Mouse (Mus musculus): Measurements from ENCODE around the gene Faim. TPM values are rescaled to one million over a fixed set of nuclear protein-coding genes. Genes with fewer than 3 reads are reported as not detected.

Gene Faim
- 87.3 and 91.8 TPM in 2 replicates for polyA plus RNA-seq (2014; fragmentation: Nextera tagmentation; extraction: Ambion mirVana)

- Histone ChIP-seq H3K9me3 (ENCODE audit: control insufficient read depth, low read length) (no peaks in the 10 kb centered on the region), H3K36me3 (ENCODE audit: control insufficient read depth, insufficient read depth, low read length) (no peaks in the 10 kb centered on the region), H3K4me2 (peak within 1 kb of the TSS; percentile 85), H3K27ac (ENCODE audit: low read depth, low read length) (peak within 1 kb of the TSS; percentile 60), H3K4me1 (ENCODE audit: control insufficient read depth, insufficient read depth, low read length) (peaks cover 6% of the 10 kb centered on the region), H3K9ac (ENCODE audit: low read length) (peak within 1 kb of the TSS; percentile 75), H3K27me3 (ENCODE audit: control insufficient read depth, insufficient read depth, low read length) (peaks cover 2% of the 10 kb centered on the region; the same call in 1 of the 2 replicates), H3K4me3 (ENCODE audit: low read depth, low read length) (peak within 1 kb of the TSS; percentile 78)
- peak; percentile 100 for DNase-seq (ENCODE audit: low spot score, missing footprints)
- under 1% methylated on average over 45 of the region's 45 CpGs for WGBS
- ATAC-seq (ENCODE audit: low FRiP score), result peak; percentile 99
These were observed at the start of gene Faim for GRCm38 (mm10) chr9:98985800-98986475. TSS of gene Faim (plus strand) at chr9:98986373.

GRCm38 (mm10) chr9:98939290-98939689, 46.9 kb upstream of the Faim start:
- ATAC-seq (ENCODE audit: low FRiP score), result no peak
- H3K4me1 ChIP-seq (ENCODE audit: control insufficient read depth, insufficient read depth, low read length), result no peaks in the 10 kb centered on the region
- no peaks in the 10 kb centered on the region for H3K9me3 ChIP-seq (ENCODE audit: control insufficient read depth, low read length)
- DNase-seq (ENCODE audit: low spot score, missing footprints), result peak; percentile 83
- H3K4me2 ChIP-seq, result no peak overlapping the region
- H3K9ac ChIP-seq (ENCODE audit: low read length), result no peak overlapping the region
- H3K27ac ChIP-seq (ENCODE audit: low read depth, low read length), result no peak overlapping the region
- H3K27me3 ChIP-seq (ENCODE audit: control insufficient read depth, insufficient read depth, low read length), result peaks cover 11% of the 10 kb centered on the region
- whole genome bisulfite sequencing, result 17% methylated on average over 2 of the region's 2 CpGs
- H3K36me3 ChIP-seq (ENCODE audit: control insufficient read depth, insufficient read depth, low read length), result no peaks in the 10 kb centered on the region
- H3K4me3 ChIP-seq (ENCODE audit: low read depth, low read length), result no peak overlapping the region

- Histone ChIP-seq H3K36me3 (ENCODE audit: control insufficient read depth, insufficient read depth, low read length) (no peaks in the 10 kb centered on the region), H3K4me1 (ENCODE audit: control insufficient read depth, insufficient read depth, low read length) (peaks cover 33% of the 10 kb centered on the region), H3K9me3 (ENCODE audit: control insufficient read depth, low read length) (no peaks in the 10 kb centered on the region), H3K4me3 (ENCODE audit: low read depth, low read length) (peak overlapping the region; percentile 13; the same call in 1 of the 2 replicates), H3K9ac (ENCODE audit: low read length) (peak overlapping the region; percentile 4; the same call in 1 of the 2 replicates), H3K27ac (ENCODE audit: low read depth, low read length) (no peak overlapping the region), H3K4me2 (peak overlapping the region; percentile 37), H3K27me3 (ENCODE audit: control insufficient read depth, insufficient read depth, low read length) (peaks cover 72% of the 10 kb centered on the region)
- DNase-seq (ENCODE audit: low spot score, missing footprints), result peak; percentile 96
- ATAC-seq (ENCODE audit: low FRiP score), result no peak
- WGBS, result under 1% methylated on average over 40 of the region's 40 CpGs
These were observed 33.8 kb upstream of the Faim start for GRCm38 (mm10) chr9:98952171-98953050.

- H3K4me2 ChIP-seq, result no peak overlapping the region
These were observed 32.9 kb upstream of the Faim start for GRCm38 (mm10) chr9:98953291-98953690.

GRCm38 (mm10) chr9:98953830-98954229, 32.3 kb upstream of the Faim start:
- H3K9ac ChIP-seq (ENCODE audit: low read length), result no peak overlapping the region
- no peaks in the 10 kb centered on the region for H3K36me3 ChIP-seq (ENCODE audit: control insufficient read depth, insufficient read depth, low read length)
- peaks cover 79% of the 10 kb centered on the region for H3K27me3 ChIP-seq (ENCODE audit: control insufficient read depth, insufficient read depth, low read length)
- DNase-seq (ENCODE audit: low spot score, missing footprints) (peak; percentile 92), ATAC-seq (ENCODE audit: low FRiP score) (no peak)
- 3% methylated on average over 9 of the region's 9 CpGs for WGBS
- H3K27ac ChIP-seq (ENCODE audit: low read depth, low read length), result no peak overlapping the region
- peaks cover 33% of the 10 kb centered on the region for H3K4me1 ChIP-seq (ENCODE audit: control insufficient read depth, insufficient read depth, low read length)
- H3K9me3 ChIP-seq (ENCODE audit: control insufficient read depth, low read length), result no peaks in the 10 kb centered on the region
- H3K4me2 ChIP-seq, result no peak overlapping the region
- no peak overlapping the region for H3K4me3 ChIP-seq (ENCODE audit: low read depth, low read length)

More at GRCm38 (mm10) chr9:98953291-98953690, 32.9 kb upstream of the Faim start:
- Histone ChIP-seq H3K4me3 (ENCODE audit: low read depth, low read length) (no peak overlapping the region), H3K27me3 (ENCODE audit: control insufficient read depth, insufficient read depth, low read length) (peaks cover 75% of the 10 kb centered on the region), H3K36me3 (ENCODE audit: control insufficient read depth, insufficient read depth, low read length) (no peaks in the 10 kb centered on the region), H3K9ac (ENCODE audit: low read length) (no peak overlapping the region), H3K4me1 (ENCODE audit: control insufficient read depth, insufficient read depth, low read length) (peaks cover 33% of the 10 kb centered on the region), H3K9me3 (ENCODE audit: control insufficient read depth, low read length) (no peaks in the 10 kb centered on the region), H3K27ac (ENCODE audit: low read depth, low read length) (no peak overlapping the region)
- ATAC-seq (ENCODE audit: low FRiP score) (no peak), DNase-seq (ENCODE audit: low spot score, missing footprints) (peak; percentile 92)
- WGBS, result 1% methylated on average over 4 of the region's 4 CpGs

GRCm38 (mm10) chr9:98954391-98955102, 31.6 kb upstream of the Faim start:
- 2% methylated on average over 33 of the region's 33 CpGs for WGBS
- Histone ChIP-seq H3K27me3 (ENCODE audit: control insufficient read depth, insufficient read depth, low read length) (peaks cover 86% of the 10 kb centered on the region), H3K4me1 (ENCODE audit: control insufficient read depth, insufficient read depth, low read length) (peaks cover 33% of the 10 kb centered on the region), H3K27ac (ENCODE audit: low read depth, low read length) (no peak overlapping the region; the same call in 1 of the 2 replicates), H3K9me3 (ENCODE audit: control insufficient read depth, low read length) (no peaks in the 10 kb centered on the region), H3K4me2 (peak overlapping the region; percentile 87), H3K36me3 (ENCODE audit: control insufficient read depth, insufficient read depth, low read length) (no peaks in the 10 kb centered on the region), H3K9ac (ENCODE audit: low read length) (peak overlapping the region; percentile 56; the same call in 1 of the 2 replicates), H3K4me3 (ENCODE audit: low read depth, low read length) (peak overlapping the region; percentile 47)
- DNase-seq (ENCODE audit: low spot score, missing footprints) (peak; percentile 97), ATAC-seq (ENCODE audit: low FRiP score) (no peak)

- DNase-seq (ENCODE audit: low spot score, missing footprints) (no peak), ATAC-seq (ENCODE audit: low FRiP score) (peak; percentile 54)
- WGBS, result 1% methylated on average over 57 of the region's 58 CpGs
- H3K36me3 ChIP-seq (ENCODE audit: control insufficient read depth, insufficient read depth, low read length), result no peaks in the 10 kb centered on the region
- peaks cover 90% of the 10 kb centered on the region for H3K27me3 ChIP-seq (ENCODE audit: control insufficient read depth, insufficient read depth, low read length)
- peaks cover 33% of the 10 kb centered on the region for H3K4me1 ChIP-seq (ENCODE audit: control insufficient read depth, insufficient read depth, low read length)
- H3K27ac ChIP-seq (ENCODE audit: low read depth, low read length), result no peak within 1 kb of the TSS; the same call in 1 of the 2 replicates
- H3K4me3 ChIP-seq (ENCODE audit: low read depth, low read length), result peak within 1 kb of the TSS; percentile 47
- peak within 1 kb of the TSS; percentile 56 for H3K9ac ChIP-seq (ENCODE audit: low read length)
- H3K9me3 ChIP-seq (ENCODE audit: control insufficient read depth, low read length), result no peaks in the 10 kb centered on the region
- H3K4me2 ChIP-seq, result peak within 1 kb of the TSS; percentile 87
These were observed 31.0 kb upstream of the Faim start, which contains the start of gene Foxl2 for GRCm38 (mm10) chr9:98955103-98955715. TSS of gene Foxl2 (plus strand) at chr9:98955288.

- H3K27me3 ChIP-seq (ENCODE audit: control insufficient read depth, insufficient read depth, low read length), result peaks cover 90% of the 10 kb centered on the region
- peak overlapping the region; percentile 87 for H3K4me2 ChIP-seq
- peak overlapping the region; percentile 56 for H3K9ac ChIP-seq (ENCODE audit: low read length)
- peaks cover 33% of the 10 kb centered on the region for H3K4me1 ChIP-seq (ENCODE audit: control insufficient read depth, insufficient read depth, low read length)
- peak; percentile 14 for ATAC-seq (ENCODE audit: low FRiP score)
- DNase-seq (ENCODE audit: low spot score, missing footprints), result peak; percentile 97
- peak overlapping the region; percentile 47 for H3K4me3 ChIP-seq (ENCODE audit: low read depth, low read length)
- H3K27ac ChIP-seq (ENCODE audit: low read depth, low read length), result no peak overlapping the region
- under 1% methylated on average over 56 of the region's 60 CpGs for WGBS
- H3K9me3 ChIP-seq (ENCODE audit: control insufficient read depth, low read length), result no peaks in the 10 kb centered on the region
- H3K36me3 ChIP-seq (ENCODE audit: control insufficient read depth, insufficient read depth, low read length), result no peaks in the 10 kb centered on the region
These were observed 30.4 kb upstream of the Faim start for GRCm38 (mm10) chr9:98955716-98956224.
